Mouse (Mus musculus) MEL (cell line): ENCODE results near the gene Gzf1. TPM values are rescaled to one million over a fixed set of nuclear protein-coding genes. Genes with fewer than 3 reads are reported as not detected.

Source experiments
- DNase-seq: peaks from one replicate; pipeline ENCODE4 v3.0.0; 2011; ENCODE audit warnings: low read depth, low spot score
- H3K27ac ChIP-seq: 2 replicates; pipeline ENCODE4 v1.5.1; 2012; ENCODE audit warnings: low read depth, mild to moderate bottlenecking, control low read depth, low read length, moderate library complexity; ENCODE audit not compliant: control insufficient read depth
- H3K27me3 ChIP-seq, 2 experiments: fragments of 150-350 bp in 1 of 2; sonication (generic) in 1 of 2; 2 replicates each; pipeline ENCODE4 v1.6.1; 2012; ENCODE audit warnings: low read length in 2 of 2, mild to moderate bottlenecking in 2 of 2, improper control_type of control experiment in 1 of 2, moderate library complexity in 1 of 2; ENCODE audit not compliant: insufficient read depth in 2 of 2, control insufficient read depth in 1 of 2
- H3K36me3 ChIP-seq, 2 experiments: 2 replicates each; pipeline ENCODE4 v1.6.1; 2012 to 2014; ENCODE audit warnings: low read length in 2 of 2, improper control_type of control experiment in 1 of 2, inconsistent platforms in 1 of 2, mild to moderate bottlenecking in 1 of 2; ENCODE audit not compliant: insufficient read depth in 2 of 2, control insufficient read depth in 1 of 2
- H3K4me1 ChIP-seq, 2 experiments: fragments of 150-350 bp in 1 of 2; sonication (generic) in 1 of 2; 2 replicates each; pipeline ENCODE4 v1.6.1; 2012; ENCODE audit warnings: low read length in 2 of 2, improper control_type of control experiment in 1 of 2, mild to moderate bottlenecking in 1 of 2; ENCODE audit not compliant: insufficient read depth in 2 of 2, control insufficient read depth in 1 of 2
- H3K4me3 ChIP-seq, 2 experiments: fragments of 150-350 bp in 1 of 2; sonication (generic) in 1 of 2; 2 replicates each; pipeline ENCODE4 v1.5.1; 2012; ENCODE audit warnings: low read depth in 2 of 2, low read length in 2 of 2, mild to moderate bottlenecking in 2 of 2, moderate library complexity in 2 of 2, control low read depth in 1 of 2, improper control_type of control experiment in 1 of 2; ENCODE audit not compliant: control insufficient read depth in 1 of 2, insufficient read depth in 1 of 2
- H3K79me2 ChIP-seq: 2 replicates; pipeline ENCODE4 v1.6.1; 2012; ENCODE audit warnings: mild to moderate bottlenecking, low read length, moderate library complexity; ENCODE audit not compliant: control insufficient read depth, poor library complexity, insufficient read depth
- H3K9ac ChIP-seq: 2 replicates; pipeline ENCODE4 v1.6.1; 2012; ENCODE audit warnings: low read depth, mild to moderate bottlenecking, control low read depth, low read length, moderate library complexity; ENCODE audit not compliant: control insufficient read depth, poor library complexity, severe bottlenecking
- H3K9me3 ChIP-seq: fragments of 150-350 bp; sonication (generic); replicated peaks from 2 replicates; pipeline ENCODE4 v1.6.1; 2012; ENCODE audit warnings: mild to moderate bottlenecking, low read length, improper control_type of control experiment, moderate library complexity; ENCODE audit not compliant: insufficient read depth
- BHLHE40 ChIP-seq: IDR thresholded peaks from 2 replicates; pipeline ENCODE4 v1.6.1; 2012; ENCODE audit warnings: low read depth, mild to moderate bottlenecking, inconsistent platforms, low read length, improper control_type of control experiment, borderline replicate concordance
- CHD2 ChIP-seq: IDR thresholded peaks from 2 replicates; pipeline ENCODE4 v1.6.1; 2011; ENCODE audit warnings: low read length, improper control_type of control experiment
- CTCF ChIP-seq, 3 experiments: IDR thresholded peaks in 2 of 3; conservative IDR thresholded peaks in 1 of 3; 2 replicates each; pipeline ENCODE4 v1.5.1; 2011 to 2012; ENCODE audit warnings: low read length in 3 of 3, low read depth in 2 of 3, mild to moderate bottlenecking in 2 of 3, improper control_type of control experiment in 1 of 3, inconsistent platforms in 1 of 3, mixed read lengths in 1 of 3, moderate library complexity in 1 of 3; ENCODE audit not compliant: control insufficient read depth in 1 of 3, insufficient read depth in 1 of 3, poor library complexity in 1 of 3, severe bottlenecking in 1 of 3
- E2F4 ChIP-seq: IDR thresholded peaks from 2 replicates; pipeline ENCODE4 v1.6.1; 2011; ENCODE audit warnings: low read depth, low read length, improper control_type of control experiment, borderline replicate concordance
- ELF1 ChIP-seq: IDR thresholded peaks from 2 replicates; pipeline ENCODE4 v1.6.1; 2014; ENCODE audit warnings: low read depth, mild to moderate bottlenecking, inconsistent platforms, low read length, improper control_type of control experiment, moderate library complexity
- GABPA ChIP-seq: IDR thresholded peaks from 2 replicates; pipeline ENCODE4 v1.6.1; 2012; ENCODE audit warnings: low read depth, mild to moderate bottlenecking, inconsistent platforms, low read length, improper control_type of control experiment, moderate library complexity
- GATA1 ChIP-seq: IDR thresholded peaks from 2 replicates; pipeline ENCODE4 v1.6.1; 2011; ENCODE audit warnings: low read depth, low read length, improper control_type of control experiment
- JUND ChIP-seq: IDR thresholded peaks from 2 replicates; pipeline ENCODE4 v1.6.1; 2011; ENCODE audit warnings: low read depth, mild to moderate bottlenecking, improper control_type of control experiment, low read length
- MXI1 ChIP-seq: IDR thresholded peaks from 2 replicates; pipeline ENCODE4 v1.6.1; 2011; ENCODE audit warnings: mild to moderate bottlenecking, low read depth, low read length, improper control_type of control experiment
- MYB ChIP-seq: IDR thresholded peaks from 2 replicates; pipeline ENCODE4 v1.6.1; 2011; ENCODE audit warnings: mild to moderate bottlenecking, low read depth, low read length, improper control_type of control experiment
- RCOR1 ChIP-seq: IDR thresholded peaks from 2 replicates; pipeline ENCODE4 v1.6.1; 2012; ENCODE audit warnings: low read depth, mild to moderate bottlenecking, inconsistent platforms, low read length, improper control_type of control experiment
- SIN3A ChIP-seq: IDR thresholded peaks from 2 replicates; pipeline ENCODE4 v1.6.1; 2012; ENCODE audit warnings: low read length, improper control_type of control experiment, inconsistent platforms
- SMC3 ChIP-seq: IDR thresholded peaks from 2 replicates; pipeline ENCODE4 v1.6.1; 2011; ENCODE audit warnings: low read depth, low read length, improper control_type of control experiment
- TAL1 ChIP-seq: IDR thresholded peaks from 2 replicates; pipeline ENCODE4 v1.6.1; 2012; ENCODE audit warnings: mild to moderate bottlenecking, inconsistent platforms, low read length, moderate library complexity, mixed read lengths
- USF1 ChIP-seq: IDR thresholded peaks from 2 replicates; pipeline ENCODE4 v1.6.1; 2014; ENCODE audit warnings: low read depth, mild to moderate bottlenecking, inconsistent platforms, low read length, improper control_type of control experiment, moderate library complexity
- USF2 ChIP-seq, 2 experiments: IDR thresholded peaks; 2 replicates each; pipeline ENCODE4 v1.6.1; 2011 to 2012; ENCODE audit warnings: improper control_type of control experiment in 2 of 2, low read length in 2 of 2, borderline replicate concordance in 1 of 2, inconsistent platforms in 1 of 2, low read depth in 1 of 2, mild to moderate bottlenecking in 1 of 2; ENCODE audit not compliant: insufficient read depth in 1 of 2
- ZKSCAN1 ChIP-seq: IDR thresholded peaks from 2 replicates; pipeline ENCODE4 v1.6.1; 2012; ENCODE audit warnings: low read depth, mild to moderate bottlenecking, inconsistent platforms, low read length, improper control_type of control experiment, moderate library complexity
- ZMIZ1 ChIP-seq: IDR thresholded peaks from 2 replicates; pipeline ENCODE4 v1.6.1; 2012; ENCODE audit warnings: low read depth, mild to moderate bottlenecking, inconsistent platforms, low read length, improper control_type of control experiment, moderate library complexity
- ZNF384 ChIP-seq: IDR thresholded peaks from 2 replicates; pipeline ENCODE4 v1.6.1; 2012; ENCODE audit warnings: low read depth, mild to moderate bottlenecking, inconsistent platforms, low read length, improper control_type of control experiment
- polyA plus RNA-seq, 2 experiments: library from polyadenylated mRNA; stranded (reverse) in 1 of 2; unstranded in 1 of 2; fragments of >175 nt in 1 of 2; fragments of >200 nt in 1 of 2; gene quantifications; 2 replicates each; pipeline versions ENCODE4 v1.2.1 to v1.2.4; 2012; ENCODE audit warnings: low replicate concordance in 2 of 2, low read depth in 1 of 2; ENCODE audit not compliant: insufficient read length in 2 of 2, insufficient read depth in 1 of 2, missing spikeins in 1 of 2
- total RNA-seq: library from RNA; depleted of rRNA; stranded (reverse); fragments of 300-350 nt; gene quantifications from 2 replicates; pipeline ENCODE4 v1.2.3, GENCODE M21; 2012

Gzf1 gene
- total and polyA plus RNA-seq, 3 experiments = 9.9 to 17.7 TPM; not detected in 1

DNA sequence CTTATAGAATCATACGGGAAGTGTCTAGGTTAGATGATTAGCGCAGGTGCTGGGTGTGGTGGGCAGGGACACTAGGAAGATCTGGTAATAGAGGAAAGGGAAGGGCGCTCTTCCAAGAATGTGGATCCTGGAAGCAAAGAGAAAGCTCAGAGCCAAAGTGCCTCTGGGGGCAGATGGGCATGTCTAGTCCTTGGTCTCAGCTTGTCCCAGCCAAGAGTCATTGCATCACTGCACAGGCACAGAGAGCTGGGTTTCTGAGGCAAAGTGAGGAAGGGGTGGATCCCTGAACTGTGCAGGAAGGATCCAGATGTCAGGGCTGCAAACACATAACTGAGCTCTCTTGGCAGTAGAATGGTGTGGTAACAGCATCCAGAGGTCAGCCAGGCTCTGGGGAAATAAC is 49.2 kb upstream of the Gzf1 start:
- Histone ChIP-seq H3K4me3 (no peak overlapping the region), H3K4me1 (no peaks in the 10 kb centered on the region), H3K79me2 (no peaks in the 10 kb centered on the region), H3K36me3 (no peaks in the 10 kb centered on the region), H3K27ac (no peak overlapping the region), H3K9me3 (no peaks in the 10 kb centered on the region), H3K27me3 (no peaks in the 10 kb centered on the region), H3K9ac (no peak overlapping the region)
- TF ChIP-seq TAL1 = no peak
- TF ChIP-seq ZMIZ1 = no peak
- no peak for TF ChIP-seq CTCF (IDR thresholded peaks at IDR 0.05 in 2 of 3, conservative IDR thresholded peaks at IDR 0.05 in 1 of 3; ENCODE audit: control insufficient read depth in 1 of 3, insufficient read depth in 1 of 3, low read depth in 2 of 3, low read length in 3 of 3, poor library complexity in 1 of 3, severe bottlenecking in 1 of 3)
- TF ChIP-seq RCOR1 = no peak
- TF ChIP-seq CHD2 = no peak
- no peak for TF ChIP-seq ZKSCAN1
- no peak for TF ChIP-seq ZNF384
- no peak for DNase-seq

- TF ChIP-seq ELF1 = no peak
- H3K27ac ChIP-seq = no peak overlapping the region
- no peaks in the 10 kb centered on the region for H3K4me1 ChIP-seq
- H3K36me3 ChIP-seq = no peaks in the 10 kb centered on the region
- H3K9ac ChIP-seq = no peak overlapping the region
- H3K27me3 ChIP-seq = no peaks in the 10 kb centered on the region
- no peak for DNase-seq
- no peak overlapping the region for H3K4me3 ChIP-seq
- H3K79me2 ChIP-seq = no peaks in the 10 kb centered on the region
- no peaks in the 10 kb centered on the region for H3K9me3 ChIP-seq
These were observed 46.4 kb upstream of the Gzf1 start for GRCm38 (mm10) chr2:148634466-148634865.

GRCm38 (mm10) chr2:148642610-148643370 is 38.0 kb upstream of the Gzf1 start:
- H3K79me2 ChIP-seq = no peaks in the 10 kb centered on the region
- no peaks in the 10 kb centered on the region; a peak in 1 of 4 replicates for H3K27me3 ChIP-seq
- no peaks in the 10 kb centered on the region for H3K36me3 ChIP-seq
- H3K4me1 ChIP-seq = no peaks in the 10 kb centered on the region
- H3K9me3 ChIP-seq = no peaks in the 10 kb centered on the region
- H3K9ac ChIP-seq = no peak overlapping the region
- H3K4me3 ChIP-seq = no peak overlapping the region
- no peak overlapping the region for H3K27ac ChIP-seq
- TF ChIP-seq BHLHE40 = no peak
- TF ChIP-seq TAL1 = no peak
- TF ChIP-seq ZMIZ1 = no peak
- TF ChIP-seq CTCF (IDR thresholded peaks at IDR 0.05 in 2 of 3, conservative IDR thresholded peaks at IDR 0.05 in 1 of 3; ENCODE audit: control insufficient read depth in 1 of 3, insufficient read depth in 1 of 3, low read depth in 2 of 3, low read length in 3 of 3, poor library complexity in 1 of 3, severe bottlenecking in 1 of 3) = no peak
- TF ChIP-seq SMC3 = no peak
- no peak for TF ChIP-seq USF2 (IDR thresholded peaks at IDR 0.05; ENCODE audit: borderline replicate concordance in 1 of 2, insufficient read depth in 1 of 2, low read depth in 1 of 2, low read length in 2 of 2)
- TF ChIP-seq USF1 = no peak
- TF ChIP-seq E2F4 = no peak
- TF ChIP-seq JUND = no peak
- TF ChIP-seq GABPA = no peak
- no peak for TF ChIP-seq GATA1
- no peak for TF ChIP-seq MXI1
- no peak for TF ChIP-seq SIN3A
- no peak for TF ChIP-seq MYB
- DNase-seq = no peak
